Mouse (Mus musculus) small intestine, adult 2 months (tissue): Measurements from ENCODE around the gene Cdk14.

Experiments used
- CTCF ChIP-seq: fragments of 200-500 bp; IDR thresholded peaks from 2 replicates; pipeline ENCODE4 v1.5.1; 2012; ENCODE audit warnings: low read depth, mild to moderate bottlenecking, control low read depth, inconsistent platforms, low read length, moderate library complexity, mixed read lengths; ENCODE audit not compliant: insufficient replicate concordance, insufficient read length; ENCODE audit errors: extremely low read depth
- POLR2A ChIP-seq: fragments of 200-500 bp; IDR thresholded peaks from 2 replicates; pipeline ENCODE4 v1.6.1; 2012; ENCODE audit warnings: low read depth, mild to moderate bottlenecking, control low read depth, inconsistent platforms, low read length, moderate library complexity

- no peak for TF ChIP-seq CTCF
- no peak for TF ChIP-seq POLR2A
These were observed 568.7 kb downstream of the Cdk14 start for GRCm38 (mm10) chr5:4851245-4851933.
